Mouse (Mus musculus) kidney, postnatal 14 days (tissue): ENCODE data around the gene Zc3h7a.

Experiments
- DNase-seq: peaks from one replicate; pipeline ENCODE4 v3.0.0; 2022; ENCODE audit warnings: mixed read lengths

Gene Zc3h7a

DNA sequence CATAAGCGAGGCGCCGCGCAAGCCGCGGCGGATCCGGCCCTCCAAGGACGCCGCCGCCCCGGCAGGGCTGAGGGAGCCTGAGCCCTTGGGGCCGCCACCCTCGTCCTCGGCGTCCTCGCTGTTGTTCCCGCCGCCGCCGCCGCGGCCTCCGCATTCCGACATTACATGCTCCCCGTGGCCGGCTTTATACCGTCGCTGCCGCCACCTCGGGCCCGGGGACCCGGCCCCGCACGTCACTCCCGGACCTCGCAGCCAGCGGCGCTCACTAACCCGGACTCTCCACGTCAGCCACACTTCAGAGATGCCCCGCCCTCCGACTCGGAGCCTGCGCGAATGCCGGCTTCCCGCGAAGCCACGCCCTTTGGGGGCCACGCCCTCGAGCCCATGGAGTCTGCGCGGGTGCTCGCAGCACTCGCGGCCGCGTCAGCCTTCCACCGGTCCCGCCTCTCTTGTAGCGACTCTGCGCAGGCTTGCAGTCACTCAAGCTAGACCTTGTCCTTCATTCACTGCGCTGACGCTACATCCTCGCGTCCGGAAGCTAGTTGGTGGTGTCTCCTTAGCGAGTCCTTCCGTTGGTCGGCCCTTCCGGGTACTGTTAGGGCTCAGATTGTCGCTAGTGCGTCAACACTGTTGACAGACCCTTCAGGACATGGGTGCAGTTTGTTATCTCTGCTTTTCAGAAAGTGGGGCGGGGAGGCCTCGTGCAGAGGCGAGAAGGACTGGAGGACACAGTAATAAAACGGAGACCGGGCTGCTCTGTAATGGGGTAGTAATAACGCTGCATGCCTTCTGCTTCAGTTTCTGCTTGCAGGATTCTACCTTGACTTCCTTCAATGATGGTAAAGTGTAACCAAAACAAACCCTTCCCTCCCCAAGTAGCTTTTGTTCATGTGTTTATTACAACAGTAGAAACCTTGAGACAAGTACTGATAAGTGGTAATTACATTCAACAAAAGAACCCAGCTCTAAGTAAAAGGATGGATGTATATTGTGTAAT, 41.5 kb downstream of the Zc3h7a start, which contains the start of gene Txndc11:
Txndc11 (minus strand) TSS at position 303 of the 997 bp plus-strand sequence.
- DNase-seq: peak; percentile 100

DNA sequence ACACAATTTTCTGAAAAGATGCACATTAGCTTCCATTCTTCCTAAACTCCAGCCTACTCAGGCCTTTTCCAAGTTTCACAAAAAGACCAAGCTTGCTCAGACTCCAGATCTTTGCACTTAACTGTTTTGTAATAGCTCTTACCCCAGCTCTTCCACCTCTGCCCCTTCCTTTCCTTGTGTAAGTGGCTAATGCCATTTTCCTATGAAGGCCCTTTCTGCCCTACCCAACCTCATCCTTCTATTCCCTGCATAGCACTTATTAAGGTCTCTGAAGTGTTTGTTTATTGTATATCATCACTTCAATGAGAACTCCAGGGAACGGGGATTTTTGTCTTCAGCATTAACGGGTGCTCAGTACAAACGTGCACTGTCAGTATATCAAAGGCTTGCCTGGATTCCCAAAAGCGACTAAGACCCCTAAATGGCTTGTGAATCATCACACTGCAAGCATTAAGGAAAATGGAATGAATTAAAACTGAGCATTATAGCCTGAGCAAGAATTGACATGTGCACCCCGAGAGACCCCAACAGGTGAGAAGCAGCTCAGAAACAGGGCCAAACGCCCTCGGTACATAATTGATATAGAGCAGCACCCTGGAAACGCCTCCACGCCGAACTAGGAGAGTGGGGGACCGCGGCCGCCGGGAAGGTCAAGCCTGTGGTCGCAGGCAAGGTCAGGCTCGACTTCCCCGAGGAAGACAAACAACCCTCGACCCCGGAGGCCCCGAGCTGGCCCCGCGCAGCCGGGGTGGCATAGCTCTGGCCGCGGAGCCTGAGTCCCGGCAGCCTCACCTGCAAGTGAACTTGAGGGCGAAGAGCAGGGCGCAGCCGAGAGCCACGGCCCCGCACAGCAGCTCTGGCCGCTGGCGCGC, 42.5 kb downstream of the Zc3h7a start:
- DNase-seq: no peak

GRCm38 (mm10) chr16:11132839-11133238, 43.4 kb downstream of the Zc3h7a start:
- no peak for DNase-seq

DNA sequence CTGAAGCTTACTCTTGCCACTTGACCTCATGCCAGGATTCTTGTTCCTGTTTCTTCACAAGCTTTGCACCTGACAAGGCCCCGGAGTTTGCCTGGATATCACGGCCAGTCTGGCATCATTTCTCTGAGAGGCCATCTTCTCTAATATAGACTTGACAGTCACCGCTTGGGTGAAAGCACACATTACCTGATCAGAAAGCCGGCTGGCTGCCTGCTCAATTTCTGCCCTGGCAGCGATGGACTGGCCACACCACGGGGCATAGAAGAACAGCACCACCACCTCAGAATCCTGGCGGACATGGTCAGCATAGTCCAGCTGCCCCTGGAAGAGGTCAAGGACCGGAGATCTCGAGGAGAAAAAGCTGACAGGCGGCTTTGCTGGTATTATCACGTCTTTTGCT, 47.9 kb downstream of the Zc3h7a start:
- peak; percentile 17 for DNase-seq

- no peak for DNase-seq
These were observed 50.8 kb downstream of the Zc3h7a start for GRCm38 (mm10) chr16:11125371-11125770.

DNA sequence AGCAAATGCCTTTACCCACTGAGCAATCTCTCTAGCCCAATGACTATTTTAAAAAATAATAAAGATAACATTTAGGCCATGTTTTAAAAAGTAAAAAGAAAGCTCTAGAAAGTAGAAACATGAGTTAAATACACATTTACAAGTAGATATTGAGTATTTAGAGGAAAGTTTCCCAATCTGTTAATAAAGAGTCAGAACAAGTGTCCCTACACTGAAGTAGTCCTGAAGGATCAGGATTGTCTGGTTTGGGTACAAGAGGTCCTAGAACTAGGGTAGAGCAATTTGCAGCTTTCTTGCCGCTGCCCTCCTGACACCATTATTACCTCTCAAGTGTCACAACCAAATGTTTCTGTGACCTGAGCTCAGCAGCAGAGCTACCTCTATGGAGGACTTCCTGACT, 52.1 kb downstream of the Zc3h7a start:
- no peak for DNase-seq

DNA sequence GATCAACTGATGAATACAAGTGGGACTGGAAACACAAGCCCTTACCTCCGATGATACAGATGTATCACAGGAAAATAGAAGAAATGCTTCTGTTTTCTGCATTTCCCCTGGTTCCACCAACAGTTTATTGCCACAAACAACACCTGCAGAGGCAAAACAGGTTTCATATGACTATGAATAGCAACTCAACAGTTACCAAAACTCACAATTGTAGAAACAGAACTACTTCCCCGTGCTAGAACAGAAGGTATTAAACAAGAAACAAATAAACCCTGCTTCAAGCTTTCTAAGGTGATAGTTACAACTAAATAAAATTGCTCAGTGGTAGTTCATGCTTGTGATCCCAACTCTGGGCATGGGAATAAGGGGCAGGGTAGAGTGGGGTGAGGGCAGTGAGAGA, 53.6 kb downstream of the Zc3h7a start:
- DNase-seq: no peak

GRCm38 (mm10) chr16:11109198-11109740, 66.9 kb downstream of the Zc3h7a start:
- DNase-seq: no peak

DNA sequence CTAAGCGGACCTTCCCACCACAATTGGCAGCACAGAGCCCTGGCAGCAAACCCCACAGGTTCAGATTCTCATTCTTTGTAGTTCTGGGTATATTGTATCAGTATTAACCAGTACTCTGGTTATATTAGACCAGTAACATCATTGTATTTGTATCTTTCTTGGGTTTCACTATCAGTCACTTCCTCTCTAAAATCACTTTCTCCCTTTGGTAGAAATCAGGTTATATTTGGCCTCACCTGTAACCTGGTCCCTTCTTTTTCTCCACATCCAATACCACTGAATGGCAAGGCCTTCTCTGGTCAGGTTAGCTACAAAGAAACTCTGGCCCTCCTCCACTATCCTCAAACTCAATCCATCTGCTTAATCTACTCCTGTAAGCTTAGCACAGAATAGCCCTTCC, 71.3 kb downstream of the Zc3h7a start:
- DNase-seq: no peak

- no peak for DNase-seq
These were observed 78.9 kb downstream of the Zc3h7a start for GRCm38 (mm10) chr16:11097301-11097700.

- DNase-seq: no peak
These were observed 82.3 kb downstream of the Zc3h7a start for GRCm38 (mm10) chr16:11093717-11094386.

DNA sequence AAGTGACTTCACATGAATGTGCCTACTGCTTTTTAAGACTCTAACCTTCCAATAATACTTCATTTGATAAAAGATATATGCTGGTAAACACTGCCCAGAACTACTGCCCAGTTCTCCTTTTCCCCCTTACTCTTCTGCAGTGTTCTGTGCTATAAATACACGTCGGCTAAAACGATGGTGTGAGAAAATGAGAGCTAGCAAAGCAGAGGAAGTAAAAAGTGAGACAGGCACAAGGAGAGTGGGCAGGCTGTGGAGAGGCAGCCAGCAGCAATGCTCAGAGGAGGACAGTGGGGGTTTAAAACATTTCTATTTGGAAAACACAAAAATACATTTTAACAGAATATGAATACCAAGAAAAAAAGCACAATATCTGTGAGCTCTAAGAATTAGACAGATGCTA, 83.7 kb downstream of the Zc3h7a start:
- no peak for DNase-seq

GRCm38 (mm10) chr16:11092061-11092460, 84.1 kb downstream of the Zc3h7a start:
- peak; percentile 69 for DNase-seq

DNA sequence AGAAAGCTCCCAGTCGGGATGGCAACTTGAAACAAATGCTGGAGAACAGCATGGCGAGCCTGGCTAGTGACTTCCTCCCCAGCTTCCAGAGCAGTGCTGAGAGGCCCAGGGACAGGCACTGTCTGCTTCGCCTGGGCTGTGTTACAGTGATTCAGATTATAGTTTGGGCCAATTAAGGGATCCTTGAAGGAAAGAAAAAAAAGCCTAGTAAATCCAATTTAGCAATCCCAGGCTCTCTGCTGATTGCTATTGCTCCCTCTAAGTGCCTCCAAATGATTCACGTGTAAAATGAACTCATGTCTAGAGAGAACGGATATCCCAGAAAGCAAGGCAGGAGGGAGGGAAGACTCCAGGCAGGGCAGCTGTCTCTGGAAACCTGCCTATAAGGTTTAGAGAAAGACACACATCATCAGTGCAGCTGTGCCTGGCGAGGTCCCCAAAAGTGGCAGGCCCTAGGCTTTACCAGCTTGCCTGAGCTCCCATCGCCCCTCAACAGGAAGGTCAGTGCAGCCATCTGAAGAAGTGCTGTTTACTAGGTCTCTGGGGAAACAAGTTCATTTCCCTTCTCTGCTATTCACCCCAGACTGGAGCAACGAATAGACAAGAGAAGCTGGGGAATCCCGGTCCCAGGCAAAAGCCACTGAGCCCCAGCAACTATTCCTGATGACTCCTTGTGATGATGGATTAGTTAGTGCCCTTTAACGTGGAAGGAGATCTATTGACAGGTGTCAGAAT, 85.2 kb downstream of the Zc3h7a start:
- DNase-seq: no peak

DNA sequence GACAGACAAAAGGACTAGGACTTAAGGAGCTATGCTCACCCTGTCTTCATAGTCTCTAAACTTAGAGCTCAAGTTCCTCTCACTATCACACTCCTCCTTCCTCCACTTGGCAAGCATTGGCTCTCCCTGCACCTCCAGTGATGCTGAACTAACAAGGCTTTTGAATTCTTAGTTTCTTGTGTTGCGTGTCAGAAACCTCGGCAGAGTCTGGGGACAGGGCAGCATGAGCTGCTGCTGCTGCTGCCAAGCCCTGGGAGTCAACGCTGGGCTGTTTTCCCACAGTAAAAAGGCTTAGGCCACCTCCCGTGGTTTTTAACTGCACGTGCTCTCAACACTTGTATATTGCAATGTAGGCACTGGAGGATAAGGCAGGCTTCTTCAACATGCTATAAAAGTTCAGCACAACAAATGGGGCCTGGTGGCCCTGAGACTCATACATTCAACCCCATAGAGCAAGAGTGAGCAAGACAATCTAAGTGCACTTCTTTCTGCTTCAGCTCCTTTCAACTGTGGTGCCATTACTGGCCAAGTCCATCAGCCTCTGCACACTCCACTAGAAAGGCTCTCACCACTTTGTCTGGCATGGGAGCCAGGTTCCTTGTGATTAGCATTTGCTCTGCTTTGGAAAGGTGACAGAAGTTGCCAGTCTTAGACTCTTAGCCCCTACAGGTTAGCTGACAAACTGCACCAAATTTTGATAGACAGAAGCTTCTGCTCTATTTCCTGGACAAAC, 89.2 kb downstream of the Zc3h7a start:
- no peak for DNase-seq
